Mouse (Mus musculus): Measurements from ENCODE around the gene Eif4g3.

Gene Eif4g3

GRCm38 (mm10) chr4:137989426-137989825, 3.4 kb upstream of the Eif4g3 start:
- no peak for DNase-seq (ENCODE audit: low read depth, low spot score)

GRCm38 (mm10) chr4:137990433-137990832, 2.4 kb upstream of the Eif4g3 start:
- DNase-seq (ENCODE audit: low read depth, low spot score) = no peak

- DNase-seq (ENCODE audit: low read depth, low spot score) = no peak
These were observed 1.6 kb upstream of the Eif4g3 start for GRCm38 (mm10) chr4:137991240-137991639.

GRCm38 (mm10) chr4:137993291-137993758, 503 bp downstream of the Eif4g3 start:
- DNase-seq (ENCODE audit: low read depth, low spot score) = peak; percentile 95

GRCm38 (mm10) chr4:137993821-137994561, 1.2 kb downstream of the Eif4g3 start:
- DNase-seq (ENCODE audit: low read depth, low spot score) = no peak

- DNase-seq (ENCODE audit: low read depth, low spot score) = no peak
These were observed 1.9 kb downstream of the Eif4g3 start for GRCm38 (mm10) chr4:137994562-137995336.

- no peak for DNase-seq (ENCODE audit: low read depth, low spot score)
These were observed 2.6 kb downstream of the Eif4g3 start for GRCm38 (mm10) chr4:137995399-137995798.

- no peak for DNase-seq (ENCODE audit: low read depth, low spot score)
These were observed 5.4 kb downstream of the Eif4g3 start for GRCm38 (mm10) chr4:137998232-137998631.

GRCm38 (mm10) chr4:138000682-138001081, 7.9 kb downstream of the Eif4g3 start:
- peak; percentile 29 for DNase-seq (ENCODE audit: low read depth, low spot score)

GRCm38 (mm10) chr4:138003909-138004610, 11.2 kb downstream of the Eif4g3 start:
- DNase-seq (ENCODE audit: low read depth, low spot score) = no peak

- DNase-seq (ENCODE audit: low read depth, low spot score) = no peak
These were observed 13.0 kb downstream of the Eif4g3 start for GRCm38 (mm10) chr4:138005781-138006180.

GRCm38 (mm10) chr4:138006951-138007613, 14.3 kb downstream of the Eif4g3 start:
- DNase-seq (ENCODE audit: low read depth, low spot score) = no peak

GRCm38 (mm10) chr4:138008646-138009045, 15.8 kb downstream of the Eif4g3 start:
- DNase-seq (ENCODE audit: low read depth, low spot score) = no peak

GRCm38 (mm10) chr4:138009786-138010502, 17.1 kb downstream of the Eif4g3 start:
- DNase-seq (ENCODE audit: low read depth, low spot score) = no peak

- DNase-seq (ENCODE audit: low read depth, low spot score) = no peak
These were observed 21.1 kb downstream of the Eif4g3 start for GRCm38 (mm10) chr4:138013723-138014479.

GRCm38 (mm10) chr4:138015966-138016365, 23.1 kb downstream of the Eif4g3 start:
- DNase-seq (ENCODE audit: low read depth, low spot score) = no peak

- peak; percentile 16 for DNase-seq (ENCODE audit: low read depth, low spot score)
These were observed 24.3 kb downstream of the Eif4g3 start for GRCm38 (mm10) chr4:138017085-138017637.

GRCm38 (mm10) chr4:138018011-138018410, 25.2 kb downstream of the Eif4g3 start:
- no peak for DNase-seq (ENCODE audit: low read depth, low spot score)

- DNase-seq (ENCODE audit: low read depth, low spot score) = no peak
These were observed 27.4 kb downstream of the Eif4g3 start for GRCm38 (mm10) chr4:138020231-138020630.

- DNase-seq (ENCODE audit: low read depth, low spot score) = no peak
These were observed 28.8 kb downstream of the Eif4g3 start for GRCm38 (mm10) chr4:138021651-138022050.
